Mouse (Mus musculus): ENCODE measurements around the gene C130050O18Rik. TPM values are rescaled to one million over a fixed set of nuclear protein-coding genes. Genes with fewer than 3 reads are reported as not detected.

Gene C130050O18Rik
- polyA plus RNA-seq (2014; fragmentation: Illumina TruSeq; extraction: RNeasy Lipid Tissue Mini Kit (QIAGEN cat#74804); ENCODE audit: low read depth, low replicate concordance) = not detected

GRCm38 (mm10) chr5:139404801-139405401, at the start of gene C130050O18Rik:
Gene C130050O18Rik, plus strand, starts transcription at chr5:139405280.

DNA sequence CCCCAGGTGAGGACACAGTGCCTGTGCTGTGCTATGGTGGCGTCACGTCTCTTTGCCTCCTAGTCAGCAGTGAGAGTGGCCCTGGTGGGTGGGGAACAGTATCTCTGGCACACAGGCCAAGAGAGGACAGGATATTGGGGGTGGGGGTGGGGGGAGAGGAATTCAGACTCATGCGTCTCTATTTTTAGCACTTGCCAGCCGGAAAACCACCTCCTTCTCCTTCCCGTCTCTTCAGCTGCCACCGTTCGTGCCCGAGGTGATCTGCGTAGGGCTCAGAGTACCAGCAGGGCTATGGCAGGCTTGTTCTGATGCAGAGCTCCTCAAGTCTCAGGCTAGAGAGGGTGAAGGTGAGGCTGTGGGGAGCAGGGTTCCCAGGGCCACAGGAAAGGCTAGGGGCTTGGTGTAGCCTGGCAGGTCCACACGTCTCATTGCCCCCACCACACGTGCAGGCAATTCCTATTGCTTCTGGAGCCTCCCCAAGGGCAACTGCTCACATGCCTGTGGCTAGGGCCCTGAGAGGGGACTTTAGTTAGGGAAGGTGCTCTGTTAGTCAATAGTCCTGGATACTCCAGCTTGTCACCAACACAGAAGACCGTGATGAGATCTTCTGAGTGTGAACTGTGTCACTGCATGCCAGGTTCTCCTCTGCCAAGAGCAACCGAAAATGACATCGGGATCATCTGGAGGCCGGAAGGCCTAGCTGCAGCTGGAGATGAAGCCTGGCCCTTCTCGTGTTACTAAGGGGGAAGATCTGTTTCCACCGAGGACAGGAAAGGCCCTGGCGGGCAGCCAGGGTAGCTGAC, 27.4 kb upstream of the C130050O18Rik start, which contains the start of gene Gpr146:
TSS of gene Gpr146 (plus strand) at position 230 of the 803 bp plus-strand sequence.

DNA sequence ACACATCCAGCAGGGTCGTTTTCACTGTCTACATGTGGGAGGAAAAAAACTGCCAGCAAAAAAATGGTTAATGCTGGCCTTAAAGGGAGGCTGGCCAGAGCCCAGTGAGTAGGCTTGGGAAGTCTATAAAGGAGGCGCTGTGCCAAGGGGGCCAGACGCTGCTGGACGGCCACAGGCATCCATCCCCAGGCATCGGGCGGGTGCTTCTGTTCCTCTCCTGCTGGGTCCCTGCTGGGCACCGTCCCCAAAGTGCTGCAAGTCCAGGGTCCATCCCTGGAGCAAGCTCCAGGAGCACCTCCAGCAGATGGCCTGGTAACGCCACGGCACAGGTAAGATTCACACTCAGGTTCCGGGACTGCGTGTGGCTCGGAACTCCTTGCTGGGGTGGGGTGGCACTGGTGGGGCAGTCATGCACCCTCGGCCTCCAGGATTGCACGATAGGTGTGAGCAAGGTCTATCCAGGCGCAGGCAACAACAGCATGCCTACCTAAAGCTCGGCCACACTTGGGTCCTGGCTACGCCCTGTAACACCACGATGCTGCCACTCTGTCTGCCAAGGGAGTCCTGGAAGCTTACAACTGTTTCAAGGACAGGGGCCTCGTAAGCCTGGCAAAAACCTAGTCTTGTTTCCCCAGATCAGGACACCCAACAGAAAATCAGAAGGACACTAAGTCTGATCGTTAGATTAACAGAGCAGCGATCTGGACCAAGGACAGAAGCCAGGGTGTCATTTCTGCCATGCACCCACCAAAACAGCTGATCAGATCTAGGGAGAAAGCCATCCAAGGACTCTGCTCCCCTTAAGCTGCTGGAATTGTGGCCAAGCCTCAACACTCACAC, 18.2 kb downstream of the C130050O18Rik start, which contains the start of gene Gper1:
TSS of gene Gper1 (plus strand) at position 126 of the 840 bp plus-strand sequence.

GRCm38 (mm10) chr5:139460384-139461067, 55.4 kb downstream of the C130050O18Rik start, which contains the start of gene 3110082I17Rik:
Gene 3110082I17Rik, minus strand, starts transcription at chr5:139460527.

Other genes with a start within 250 kb of the C130050O18Rik start
- 3.8 TPM for gene Sun1, start 204.6 kb upstream of the C130050O18Rik start, polyA plus RNA-seq (2014; fragmentation: Illumina TruSeq; extraction: RNeasy Lipid Tissue Mini Kit (QIAGEN cat#74804); ENCODE audit: low read depth, low replicate concordance)
- 4.2 TPM for gene Get4, start 153.0 kb upstream of the C130050O18Rik start, polyA plus RNA-seq (2014; fragmentation: Illumina TruSeq; extraction: RNeasy Lipid Tissue Mini Kit (QIAGEN cat#74804); ENCODE audit: low read depth, low replicate concordance)
- not detected for gene Adap1, start 79.7 kb upstream of the C130050O18Rik start, polyA plus RNA-seq (2014; fragmentation: Illumina TruSeq; extraction: RNeasy Lipid Tissue Mini Kit (QIAGEN cat#74804); ENCODE audit: low read depth, low replicate concordance)
- 10.4 TPM for gene Cox19, start 53.9 kb upstream of the C130050O18Rik start, polyA plus RNA-seq (2014; fragmentation: Illumina TruSeq; extraction: RNeasy Lipid Tissue Mini Kit (QIAGEN cat#74804); ENCODE audit: low read depth, low replicate concordance)
- gene Cyp2w1, start 52.7 kb upstream of the C130050O18Rik start, polyA plus RNA-seq (2014; fragmentation: Illumina TruSeq; extraction: RNeasy Lipid Tissue Mini Kit (QIAGEN cat#74804); ENCODE audit: low read depth, low replicate concordance) = not detected
- 10.5 TPM for gene Gpr146, start 27.6 kb upstream of the C130050O18Rik start, polyA plus RNA-seq (2014; fragmentation: Illumina TruSeq; extraction: RNeasy Lipid Tissue Mini Kit (QIAGEN cat#74804); ENCODE audit: low read depth, low replicate concordance)
- gene Gper1, start 17.9 kb downstream of the C130050O18Rik start, polyA plus RNA-seq (2014; fragmentation: Illumina TruSeq; extraction: RNeasy Lipid Tissue Mini Kit (QIAGEN cat#74804); ENCODE audit: low read depth, low replicate concordance) = not detected
- 0.26 TPM for gene 3110082I17Rik, start 55.2 kb downstream of the C130050O18Rik start, polyA plus RNA-seq (2014; fragmentation: Illumina TruSeq; extraction: RNeasy Lipid Tissue Mini Kit (QIAGEN cat#74804); ENCODE audit: low read depth, low replicate concordance)
- 3.2 TPM for gene Zfand2a, start 79.3 kb downstream of the C130050O18Rik start, polyA plus RNA-seq (2014; fragmentation: Illumina TruSeq; extraction: RNeasy Lipid Tissue Mini Kit (QIAGEN cat#74804); ENCODE audit: low read depth, low replicate concordance)
- not detected for gene Uncx, start 138.2 kb downstream of the C130050O18Rik start, polyA plus RNA-seq (2014; fragmentation: Illumina TruSeq; extraction: RNeasy Lipid Tissue Mini Kit (QIAGEN cat#74804); ENCODE audit: low read depth, low replicate concordance)

Data from liver, adult 10 weeks (tissue).